Mouse (Mus musculus): ENCODE data around the gene Madd.

Madd gene

DNA sequence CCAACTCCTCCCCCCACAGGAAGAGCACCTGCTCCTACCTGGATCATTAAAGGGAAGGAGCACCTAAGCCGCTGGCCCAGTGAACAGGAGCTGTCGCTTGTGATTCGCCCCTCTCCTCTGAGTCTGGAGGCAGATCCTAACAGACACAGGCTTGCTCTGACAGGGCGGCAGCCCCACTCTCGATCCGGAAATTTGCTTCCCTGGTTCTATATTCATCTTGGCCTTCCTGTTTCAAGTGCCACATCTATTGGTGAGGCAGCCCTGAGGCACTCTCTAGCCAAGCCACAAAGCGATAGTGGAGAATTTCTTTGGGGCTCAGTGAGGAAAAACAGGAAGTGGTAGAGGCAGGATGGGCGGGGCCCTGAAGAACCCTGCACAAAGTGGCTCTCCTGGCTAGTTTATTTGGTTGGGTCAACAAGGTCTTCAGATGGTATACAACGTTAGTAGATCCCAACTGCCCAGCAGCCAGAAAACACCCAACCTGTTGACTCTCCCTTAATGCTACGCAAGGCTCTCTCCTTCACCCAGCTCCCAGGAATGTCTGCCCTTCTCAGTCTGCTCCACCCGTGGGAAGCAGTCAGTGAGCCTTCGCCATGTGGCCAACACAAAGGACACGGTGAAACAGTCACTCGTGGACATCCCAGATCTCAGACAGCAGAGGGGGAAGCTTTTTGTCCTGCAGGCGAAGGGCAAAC is at the start of gene Madd:
Gene Madd (minus strand): TSS at position 127 of the 695 bp plus-strand sequence.
- no peak for DNase-seq (ENCODE audit: extremely low spot score, low read depth, low spot score)

GRCm38 (mm10) chr2:91229735-91230134 is 46.1 kb upstream of the Madd start:
- DNase-seq (ENCODE audit: extremely low spot score, low read depth, low spot score) = no peak

GRCm38 (mm10) chr2:91223614-91224013 is 40.0 kb upstream of the Madd start:
- no peak for DNase-seq (ENCODE audit: extremely low spot score, low read depth, low spot score)

- no peak for DNase-seq (ENCODE audit: extremely low spot score, low read depth, low spot score)
Observed at GRCm38 (mm10) chr2:91220501-91220900, 36.9 kb upstream of the Madd start.

GRCm38 (mm10) chr2:91217032-91217431 is 33.4 kb upstream of the Madd start:
- DNase-seq (ENCODE audit: extremely low spot score, low read depth, low spot score) = no peak

DNA sequence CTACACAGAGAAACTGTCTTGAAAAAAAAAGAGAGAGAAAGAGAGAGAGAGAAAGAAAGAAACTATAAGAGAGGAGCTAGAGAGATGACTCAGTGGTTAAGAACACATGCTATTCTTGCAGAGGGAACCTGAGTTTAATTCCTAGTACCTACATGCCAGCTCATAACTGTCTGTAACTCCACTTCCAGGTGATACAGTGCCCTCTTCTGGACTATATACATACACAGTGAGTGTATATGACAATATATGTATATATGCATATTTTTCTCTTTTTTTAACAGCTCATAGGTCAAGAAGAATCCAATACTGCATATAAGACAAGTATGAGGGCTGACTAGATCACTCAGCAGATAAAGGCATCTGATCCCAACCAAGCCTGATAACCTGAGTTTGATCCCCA is 29.7 kb upstream of the Madd start:
- no peak for DNase-seq (ENCODE audit: extremely low spot score, low read depth, low spot score)

- DNase-seq (ENCODE audit: extremely low spot score, low read depth, low spot score) = no peak
Observed at GRCm38 (mm10) chr2:91206254-91206775, 22.7 kb upstream of the Madd start.

GRCm38 (mm10) chr2:91202972-91203656 is 19.5 kb upstream of the Madd start:
- DNase-seq (ENCODE audit: extremely low spot score, low read depth, low spot score) = no peak

DNA sequence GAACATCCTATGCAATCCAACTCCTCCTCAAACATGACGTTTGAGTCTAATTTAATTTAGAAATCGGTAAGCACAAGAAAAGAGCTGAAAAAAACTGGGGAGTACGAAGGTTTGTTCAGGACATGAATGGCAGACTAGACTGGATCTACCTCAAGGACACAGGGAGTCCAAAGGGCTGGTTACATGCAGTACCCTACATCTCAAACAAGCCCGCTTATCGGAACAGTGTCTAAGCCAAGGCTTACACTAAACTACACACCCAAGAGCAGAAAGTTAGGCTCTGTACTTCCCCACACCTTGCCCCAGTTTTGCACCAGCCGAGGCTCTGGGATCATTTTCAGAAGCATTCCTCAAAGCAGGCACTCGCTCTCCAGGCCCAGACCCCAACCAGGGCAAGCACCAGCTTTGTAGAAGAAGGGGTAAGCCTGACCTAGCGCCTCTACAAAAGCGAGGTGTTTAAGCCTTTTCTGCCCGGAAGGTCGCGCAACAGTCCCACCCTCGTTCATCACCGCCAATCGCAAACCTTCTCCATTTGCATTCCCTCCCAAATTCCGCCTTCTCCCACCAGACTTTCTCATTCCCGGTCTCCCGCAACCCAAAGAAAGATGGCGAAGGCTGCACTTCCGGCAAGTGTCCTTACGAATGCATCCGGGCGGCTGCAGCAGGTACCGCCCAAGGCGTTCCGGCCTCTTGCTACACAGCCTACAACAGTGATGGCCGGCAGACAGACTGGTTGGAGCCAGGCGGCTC is 18.8 kb upstream of the Madd start, which contains the start of the genes Nr1h3 and Acp2:
Gene Nr1h3 (minus strand): TSS at position 613 of the 750 bp plus-strand sequence.
Gene Acp2 (plus strand): TSS at position 664 of the 750 bp plus-strand sequence.
- peak; percentile 93 for DNase-seq (ENCODE audit: extremely low spot score, low read depth, low spot score)

DNA sequence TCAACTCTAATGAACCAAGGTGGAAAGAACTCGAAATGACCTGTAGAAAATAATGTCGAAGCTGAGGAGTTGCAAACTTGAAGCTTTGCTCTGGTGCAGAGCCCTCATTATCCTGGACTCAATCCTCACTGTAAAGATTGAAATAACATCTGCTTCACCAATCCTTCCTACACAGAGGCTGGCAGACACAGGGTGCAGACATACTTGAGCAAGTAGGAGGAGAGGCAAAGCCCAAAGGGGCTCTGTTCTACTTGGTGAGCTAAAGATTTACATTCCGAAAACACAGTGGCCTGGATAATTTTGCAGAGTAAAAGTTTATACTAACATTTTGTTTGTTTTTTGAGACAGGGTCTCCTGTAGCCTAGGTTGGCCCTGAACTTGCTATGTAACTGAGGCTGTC is 15.3 kb upstream of the Madd start:
- DNase-seq (ENCODE audit: extremely low spot score, low read depth, low spot score) = no peak

- no peak for DNase-seq (ENCODE audit: extremely low spot score, low read depth, low spot score)
Observed at GRCm38 (mm10) chr2:91196577-91197001, 13.0 kb upstream of the Madd start.

DNA sequence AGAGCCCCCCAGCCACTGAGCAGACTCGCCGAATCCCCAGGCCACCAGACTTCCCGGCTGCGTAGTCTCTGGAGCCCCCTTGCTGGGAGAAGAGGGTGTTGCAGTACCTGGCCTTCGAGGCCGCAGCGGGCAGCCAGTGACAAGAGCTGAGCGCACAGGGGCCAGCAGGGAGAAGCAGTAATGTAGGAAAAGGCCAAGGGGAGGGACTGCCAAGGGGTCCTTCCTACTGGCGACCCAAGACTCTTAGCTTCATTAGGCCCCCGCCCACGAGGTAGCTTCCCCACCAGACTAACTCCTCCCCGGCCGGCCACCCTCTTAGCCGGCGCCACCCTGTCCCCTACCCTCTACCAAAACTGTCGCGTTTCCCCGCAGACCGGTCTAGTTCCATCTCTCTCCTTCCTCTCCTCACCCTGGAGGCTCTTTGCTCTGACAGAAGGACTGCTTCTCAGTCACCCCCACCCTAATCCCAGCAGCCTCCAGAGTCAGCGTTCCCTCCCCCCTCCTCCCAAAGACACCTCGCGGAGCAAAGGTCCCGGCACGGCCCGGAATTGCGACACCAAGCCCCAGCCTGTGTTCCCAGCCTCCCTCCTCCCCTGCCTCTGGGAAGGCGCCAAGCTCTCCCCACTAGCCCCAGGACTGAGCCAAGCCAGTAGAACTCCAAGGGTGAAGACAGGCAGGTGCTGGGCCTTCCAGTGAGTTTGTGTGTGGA is 11.1 kb upstream of the Madd start:
- DNase-seq (ENCODE audit: extremely low spot score, low read depth, low spot score) = no peak

GRCm38 (mm10) chr2:91190501-91190900 is 6.9 kb upstream of the Madd start:
- no peak for DNase-seq (ENCODE audit: extremely low spot score, low read depth, low spot score)

- no peak for DNase-seq (ENCODE audit: extremely low spot score, low read depth, low spot score)
Observed at GRCm38 (mm10) chr2:91187431-91187830, 3.8 kb upstream of the Madd start.

GRCm38 (mm10) chr2:91186208-91186607 is 2.6 kb upstream of the Madd start:
- DNase-seq (ENCODE audit: extremely low spot score, low read depth, low spot score) = no peak

DNA sequence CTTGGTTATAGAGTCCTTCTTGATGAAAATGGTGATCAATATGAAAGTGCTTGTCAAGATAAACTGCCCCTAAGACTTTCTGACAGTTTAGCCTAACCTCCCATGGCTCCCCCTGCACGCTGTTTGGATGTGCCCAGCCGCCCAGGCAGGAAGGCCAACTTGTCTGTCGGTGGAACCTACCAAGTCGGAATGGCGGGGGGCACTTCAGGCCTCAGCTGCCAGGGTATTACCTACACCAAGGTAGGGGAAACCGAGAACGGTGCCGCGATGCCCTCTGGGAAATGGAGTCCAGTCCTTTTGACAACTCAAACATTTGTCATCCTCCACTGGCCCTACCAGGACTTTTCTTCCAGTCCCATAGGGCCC is 506 bp downstream of the Madd start:
- peak; percentile 92 for DNase-seq (ENCODE audit: extremely low spot score, low read depth, low spot score)

- no peak for DNase-seq (ENCODE audit: extremely low spot score, low read depth, low spot score)
Observed at GRCm38 (mm10) chr2:91182405-91183147, 1.1 kb downstream of the Madd start.

- no peak for DNase-seq (ENCODE audit: extremely low spot score, low read depth, low spot score)
Observed at GRCm38 (mm10) chr2:91182016-91182404, 1.6 kb downstream of the Madd start.

GRCm38 (mm10) chr2:91180706-91181105 is 2.9 kb downstream of the Madd start:
- DNase-seq (ENCODE audit: extremely low spot score, low read depth, low spot score) = no peak

DNA sequence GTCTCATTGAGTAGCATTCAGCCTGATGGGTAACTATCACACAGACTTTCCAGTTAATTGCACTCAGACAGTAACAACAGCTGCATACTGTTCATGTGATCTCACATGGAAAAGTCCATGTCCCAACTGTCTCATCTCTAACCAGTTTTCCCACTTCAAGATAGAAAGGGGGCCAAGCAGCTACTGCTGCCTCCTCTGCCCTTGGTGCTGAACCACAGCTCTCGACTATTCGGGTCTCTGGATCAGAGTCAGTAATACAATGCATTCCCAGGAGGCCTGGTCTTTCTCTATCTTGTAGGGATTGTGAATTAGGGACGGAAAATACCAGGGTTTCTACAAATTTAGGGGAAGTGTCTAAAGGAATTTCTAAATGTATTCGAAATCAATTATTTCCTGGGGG is 3.8 kb downstream of the Madd start:
- DNase-seq (ENCODE audit: extremely low spot score, low read depth, low spot score) = no peak

Measured in hindlimb bud, embryonic 11.5 days (tissue).